Mouse (Mus musculus) spleen, adult 2 months (tissue): ENCODE data around the gene Vamp1.

Experiments used
- CTCF ChIP-seq: fragments of 200-500 bp; IDR thresholded peaks from 2 replicates; pipeline ENCODE4 v1.5.1; 2011; ENCODE audit warnings: mild to moderate bottlenecking, inconsistent platforms; ENCODE audit not compliant: insufficient read depth, insufficient read length, insufficient replicate concordance; ENCODE audit errors: extremely low read depth
- POLR2A ChIP-seq: fragments of 200-500 bp; IDR thresholded peaks from 2 replicates; pipeline ENCODE4 v1.6.1; 2011; ENCODE audit warnings: low read depth, low read length, inconsistent platforms

DNA sequence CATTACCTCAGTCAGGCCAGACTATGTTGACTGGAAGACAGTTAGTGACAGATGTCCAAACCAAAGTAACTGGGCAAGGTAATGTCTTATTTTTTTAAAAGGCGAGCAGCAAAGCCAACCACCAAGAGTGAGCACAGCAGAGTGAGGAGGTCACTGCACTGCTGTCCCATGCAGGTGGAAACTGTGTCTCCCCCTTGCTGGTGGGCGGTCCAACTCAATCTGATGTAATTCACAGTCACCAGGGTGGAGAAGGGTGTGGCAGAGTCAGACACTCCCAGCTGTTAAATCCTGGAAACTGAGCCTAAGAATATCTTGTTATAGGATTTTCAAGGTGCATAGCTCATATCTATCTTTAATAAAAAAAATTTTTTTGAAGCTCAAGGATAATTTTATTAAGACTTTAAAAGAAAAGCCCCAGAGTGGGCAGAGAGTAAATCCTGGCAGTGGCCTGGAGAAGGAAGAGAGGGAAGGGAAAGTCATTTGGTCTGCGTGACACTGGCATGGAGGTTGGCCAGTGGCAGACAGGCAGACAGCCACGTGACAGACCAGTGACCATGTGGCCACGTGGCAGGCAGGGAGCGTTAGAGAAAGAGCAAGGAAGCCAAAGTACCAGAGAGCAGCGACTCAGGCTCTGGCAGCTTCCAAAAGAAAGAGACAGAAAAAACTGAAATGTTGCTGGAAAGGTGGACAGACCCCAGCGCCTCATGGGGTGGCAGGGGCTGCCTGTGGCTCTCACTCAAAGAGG lies 41.0 kb downstream of the Vamp1 start:
- TF ChIP-seq CTCF, result no peak
- no peak for TF ChIP-seq POLR2A
